Mouse (Mus musculus) myocyte (in vitro differentiated cells): ENCODE data around the gene Naa10. TPM values are rescaled to one million over a fixed set of nuclear protein-coding genes. Genes with fewer than 3 reads are reported as not detected.

Experiments used
- H3K27me3 ChIP-seq: one replicate; pipeline ENCODE4 v1.6.1; 2011; ENCODE audit not compliant: control insufficient read depth, insufficient read depth, insufficient read length
- H3K36me3 ChIP-seq: one replicate; pipeline ENCODE4 v1.6.1; 2011; ENCODE audit not compliant: control insufficient read depth, insufficient read depth
- H3K4me2 ChIP-seq: one replicate; pipeline ENCODE4 v1.6.1; 2011; ENCODE audit warnings: low read depth, control low read depth
- H3K4me3 ChIP-seq: one replicate; pipeline ENCODE4 v1.5.1; 2011; ENCODE audit warnings: mild to moderate bottlenecking, control low read depth, moderate library complexity
- H3K79me2 ChIP-seq: one replicate; pipeline ENCODE4 v1.6.1; 2011; ENCODE audit not compliant: control insufficient read depth, insufficient read depth
- H3ac ChIP-seq: one replicate; pipeline ENCODE4 v1.6.1; 2011; ENCODE audit not compliant: control insufficient read depth, insufficient read length
- CEBPB ChIP-seq: IDR thresholded peaks from 2 replicates; pipeline ENCODE4 v1.6.1; 2011; ENCODE audit warnings: mild to moderate bottlenecking, moderate library complexity; ENCODE audit not compliant: poor library complexity, insufficient read depth, severe bottlenecking
- E2F4 ChIP-seq: IDR thresholded peaks from one replicate; pipeline ENCODE4 v1.6.1; 2011; ENCODE audit warnings: mild to moderate bottlenecking, control low read depth, moderate library complexity; ENCODE audit not compliant: insufficient read depth
- MAX ChIP-seq: IDR thresholded peaks from one replicate; pipeline ENCODE4 v1.6.1; 2011; ENCODE audit warnings: low read depth, mild to moderate bottlenecking, control low read depth
- MYOD1 ChIP-seq, 3 experiments: IDR thresholded peaks; one replicate each; pipeline ENCODE4 v1.6.1; 2011; ENCODE audit warnings: control low read depth in 2 of 3, low read depth in 2 of 3, mild to moderate bottlenecking in 2 of 3, moderate library complexity in 1 of 3; ENCODE audit not compliant: insufficient read length in 2 of 3, control insufficient read depth in 1 of 3
- MYOG ChIP-seq, 3 experiments: IDR thresholded peaks; one replicate each; pipeline ENCODE4 v1.6.1; 2011; ENCODE audit warnings: control low read depth in 2 of 3, low read depth in 2 of 3, mild to moderate bottlenecking in 2 of 3; ENCODE audit not compliant: insufficient read length in 2 of 3, control insufficient read depth in 1 of 3, insufficient read depth in 1 of 3
- POLR2A ChIP-seq: IDR thresholded peaks from one replicate; pipeline ENCODE4 v1.6.1; 2011; ENCODE audit warnings: low read depth, mild to moderate bottlenecking, control low read depth, moderate library complexity; ENCODE audit not compliant: insufficient read length
- POLR2AphosphoS2 ChIP-seq: IDR thresholded peaks from one replicate; pipeline ENCODE4 v1.6.1; 2011; ENCODE audit warnings: low read depth, control low read depth; ENCODE audit not compliant: insufficient read length
- REST ChIP-seq: IDR thresholded peaks from one replicate; pipeline ENCODE4 v1.6.1; 2011; ENCODE audit warnings: mild to moderate bottlenecking, control low read depth, moderate library complexity; ENCODE audit not compliant: insufficient read depth, insufficient read length
- SRF ChIP-seq: IDR thresholded peaks from one replicate; pipeline ENCODE4 v1.6.1; 2011; ENCODE audit warnings: low read depth; ENCODE audit not compliant: control insufficient read depth, insufficient read length
- TCF12 ChIP-seq: IDR thresholded peaks from one replicate; pipeline ENCODE4 v1.6.1; 2011; ENCODE audit warnings: mild to moderate bottlenecking, control low read depth; ENCODE audit not compliant: poor library complexity, insufficient read depth, severe bottlenecking
- TCF3 ChIP-seq: IDR thresholded peaks from one replicate; pipeline ENCODE4 v1.6.1; 2011; ENCODE audit warnings: low read depth, control low read depth; ENCODE audit not compliant: insufficient read length
- USF1 ChIP-seq: IDR thresholded peaks from one replicate; pipeline ENCODE4 v1.6.1; 2011; ENCODE audit warnings: low read depth, mild to moderate bottlenecking, control low read depth, moderate library complexity
- polyA plus RNA-seq: library from polyadenylated mRNA; unstranded; fragments of >200 nt; fragmentation: generic; extraction: Trizol; gene quantifications from one replicate; pipeline ENCODE4 v1.2.1, GENCODE M21; 2012; ENCODE audit warnings: missing spikeins

Gene Naa10
- polyA plus RNA-seq, 1 experiment: 83.1 TPM

- Histone ChIP-seq H3K4me3 (peak within 1 kb of the TSS; percentile 89), H3K4me2 (peak within 1 kb of the TSS; percentile 82), H3K36me3 (no peaks in the 10 kb centered on the region), H3ac (peak within 1 kb of the TSS; percentile 43), H3K79me2 (peaks cover 46% of the 10 kb centered on the region), H3K27me3 (no peaks in the 10 kb centered on the region)
- no peak for TF ChIP-seq SRF
- TF ChIP-seq POLR2A: peak; percentile 33
These were observed 44.8 kb upstream of the Naa10 start, which contains the start of gene Hcfc1 for GRCm38 (mm10) chrX:73966248-73967176. Gene Hcfc1 (minus strand): TSS chrX:73966357.

GRCm38 (mm10) chrX:73965307-73965706 lies 43.6 kb upstream of the Naa10 start:
- Histone ChIP-seq H3ac (peak overlapping the region; percentile 43), H3K79me2 (peaks cover 58% of the 10 kb centered on the region), H3K36me3 (no peaks in the 10 kb centered on the region), H3K27me3 (no peaks in the 10 kb centered on the region), H3K4me3 (peak overlapping the region; percentile 89), H3K4me2 (peak overlapping the region; percentile 82)
- TF ChIP-seq POLR2A (peak; percentile 31), MYOG (IDR thresholded peaks at IDR 0.05; ENCODE audit: control insufficient read depth in 1 of 3, insufficient read depth in 1 of 3, insufficient read length in 2 of 3, low read depth in 2 of 3) (no peak)

- peak overlapping the region; percentile 82 for H3K4me2 ChIP-seq
- peak overlapping the region; percentile 89 for H3K4me3 ChIP-seq
- no peak overlapping the region for H3ac ChIP-seq
- H3K79me2 ChIP-seq: peaks cover 62% of the 10 kb centered on the region
- H3K36me3 ChIP-seq: no peaks in the 10 kb centered on the region
- TF ChIP-seq USF1 (no peak), SRF (no peak), MYOD1 (IDR thresholded peaks at IDR 0.05; ENCODE audit: control insufficient read depth in 1 of 3, insufficient read length in 2 of 3, low read depth in 2 of 3) (no peak), MAX (no peak), CEBPB (no peak), TCF3 (no peak), POLR2AphosphoS2 (no peak), TCF12 (no peak), E2F4 (no peak), REST (no peak), POLR2A (no peak), MYOG (IDR thresholded peaks at IDR 0.05; ENCODE audit: control insufficient read depth in 1 of 3, insufficient read depth in 1 of 3, insufficient read length in 2 of 3, low read depth in 2 of 3) (no peak)
- H3K27me3 ChIP-seq: no peaks in the 10 kb centered on the region
These were observed 42.6 kb upstream of the Naa10 start for GRCm38 (mm10) chrX:73964363-73964762.

GRCm38 (mm10) chrX:73954988-73955387 lies 33.2 kb upstream of the Naa10 start:
- peaks cover 8% of the 10 kb centered on the region for H3K36me3 ChIP-seq
- no peak overlapping the region for H3ac ChIP-seq
- H3K27me3 ChIP-seq: no peaks in the 10 kb centered on the region
- no peak overlapping the region for H3K4me3 ChIP-seq
- H3K79me2 ChIP-seq: peaks cover under 1% of the 10 kb centered on the region
- no peak overlapping the region for H3K4me2 ChIP-seq
- TF ChIP-seq E2F4 (no peak), POLR2AphosphoS2 (no peak), SRF (no peak), TCF3 (no peak), MYOD1 (IDR thresholded peaks at IDR 0.05; ENCODE audit: control insufficient read depth in 1 of 3, insufficient read length in 2 of 3, low read depth in 2 of 3) (peak in 2 of 3 experiments; percentile 56 to 92), TCF12 (peak; percentile 43), MYOG (IDR thresholded peaks at IDR 0.05; ENCODE audit: control insufficient read depth in 1 of 3, insufficient read depth in 1 of 3, insufficient read length in 2 of 3, low read depth in 2 of 3) (peak in 2 of 3 experiments; percentile 89 to 98)

- Histone ChIP-seq H3K27me3 (no peaks in the 10 kb centered on the region), H3K4me2 (no peak overlapping the region), H3K4me3 (no peak overlapping the region), H3K36me3 (peaks cover 9% of the 10 kb centered on the region), H3K79me2 (no peaks in the 10 kb centered on the region), H3ac (no peak overlapping the region)
- TF ChIP-seq TCF12 (no peak), MYOD1 (IDR thresholded peaks at IDR 0.05; ENCODE audit: control insufficient read depth in 1 of 3, insufficient read length in 2 of 3, low read depth in 2 of 3) (peak in 1 of 3 experiments; percentile 61)
These were observed 30.9 kb upstream of the Naa10 start for GRCm38 (mm10) chrX:73952603-73953002.
